Mouse (Mus musculus): ENCODE data around the gene Rab31. TPM values are rescaled to one million over a fixed set of nuclear protein-coding genes. Genes with fewer than 3 reads are reported as not detected.

The Rab31 gene
- polyA plus RNA-seq, 1 experiment from 2014 or later, result 31.0 TPM

DNA sequence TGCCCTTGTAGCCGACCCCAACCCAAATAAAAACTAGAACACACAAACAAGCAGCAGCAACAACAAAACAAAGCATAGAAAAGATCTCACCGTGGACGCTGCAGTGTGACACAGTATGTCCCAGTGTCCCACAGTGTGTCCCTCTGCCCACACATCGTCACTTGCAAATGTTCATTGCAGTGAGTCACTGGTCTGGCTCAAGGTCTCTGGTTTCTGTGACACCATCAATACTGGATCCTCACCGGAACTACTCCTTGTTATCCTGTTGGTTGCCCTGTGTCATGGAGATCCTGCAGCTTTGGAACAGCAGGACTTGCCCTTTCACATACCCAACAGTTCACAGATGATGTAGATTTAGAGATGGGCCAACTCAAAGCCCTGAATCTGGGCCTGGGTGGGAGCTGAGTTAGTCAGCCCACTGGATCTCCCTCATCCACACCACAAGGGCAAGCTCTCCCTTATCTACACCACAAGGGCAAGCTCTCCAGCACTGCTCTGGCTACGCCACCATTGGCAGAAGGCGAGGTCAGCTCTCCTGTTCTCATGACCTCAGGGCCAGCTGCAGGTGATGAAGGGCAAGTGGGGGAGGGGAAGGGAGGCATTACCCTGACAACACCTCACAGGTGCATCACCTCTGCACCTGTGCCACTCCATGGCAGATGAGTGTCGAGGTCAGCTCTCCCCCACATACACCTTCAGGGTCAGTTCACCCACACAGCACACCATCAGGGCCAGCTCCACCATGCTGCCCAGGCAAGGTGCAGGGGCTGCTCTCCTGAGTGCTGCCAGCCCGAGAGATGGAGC is 124.0 kb downstream of the Rab31 start:
- Histone ChIP-seq H3K4me2 (ENCODE audit: low read length) (no peak overlapping the region), H3K9me3 (ENCODE audit: control insufficient read depth, low read length) (no peaks in the 10 kb centered on the region), H3K27me3 (ENCODE audit: control insufficient read depth, insufficient read depth, low read length) (no peaks in the 10 kb centered on the region), H3K27ac (replicated peaks in 1 of 2; ENCODE audit: control insufficient read depth in 1 of 2, insufficient read depth in 1 of 2, low read depth in 2 of 2, low read length in 2 of 2) (no peak overlapping the region), H3K36me3 (ENCODE audit: control insufficient read depth, insufficient read depth, low read length) (no peaks in the 10 kb centered on the region), H3K4me1 (ENCODE audit: control insufficient read depth in 2 of 2, insufficient read depth in 2 of 2, low read length in 2 of 2) (peaks cover 9 to 11% of the 10 kb centered on the region in 2 experiments; a peak in 2 of 4 replicates), H3K9ac (ENCODE audit: low read length) (no peak overlapping the region), H3K4me3 (ENCODE audit: control insufficient read depth in 1 of 2, insufficient read depth in 1 of 2, low read depth in 1 of 2, low read length in 2 of 2) (no peak overlapping the region)
- ATAC-seq (ENCODE audit: insufficient number of reproducible peaks, insufficient read depth, low FRiP score, low read depth), result peak; percentile 15; the same call in 1 of the 2 replicates
- 73% methylated on average over 9 of the region's 9 CpGs for WGBS

DNA sequence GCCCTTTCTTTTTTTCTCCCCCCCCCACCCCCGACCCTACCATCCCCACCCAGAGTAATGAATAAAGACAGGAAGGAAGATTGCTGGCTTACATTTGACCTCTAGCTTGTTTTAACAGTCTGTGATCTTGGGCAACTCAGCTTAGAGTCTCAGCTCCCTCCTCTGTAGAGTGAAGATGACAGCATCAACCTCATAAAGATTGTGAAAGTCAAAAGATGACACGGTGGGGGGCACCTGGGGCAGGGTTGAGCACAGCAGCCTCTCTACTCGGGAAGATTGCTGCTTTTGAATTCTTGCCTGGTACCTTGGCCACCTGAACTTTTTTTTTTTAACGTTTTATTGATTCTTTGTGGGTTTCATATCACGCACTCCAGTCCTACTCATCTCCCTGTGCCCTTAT is 124.6 kb downstream of the Rab31 start:
- no peaks in the 10 kb centered on the region for H3K27me3 ChIP-seq (ENCODE audit: control insufficient read depth, insufficient read depth, low read length)
- no peak overlapping the region for H3K27ac ChIP-seq (replicated peaks in 1 of 2; ENCODE audit: control insufficient read depth in 1 of 2, insufficient read depth in 1 of 2, low read depth in 2 of 2, low read length in 2 of 2)
- H3K9me3 ChIP-seq (ENCODE audit: control insufficient read depth, low read length), result no peaks in the 10 kb centered on the region
- H3K4me2 ChIP-seq (ENCODE audit: low read length), result no peak overlapping the region
- H3K36me3 ChIP-seq (ENCODE audit: control insufficient read depth, insufficient read depth, low read length), result no peaks in the 10 kb centered on the region
- H3K9ac ChIP-seq (ENCODE audit: low read length), result no peak overlapping the region
- WGBS, result 61% methylated on average over 5 of the region's 5 CpGs
- no peak for ATAC-seq (ENCODE audit: insufficient number of reproducible peaks, insufficient read depth, low FRiP score, low read depth)
- no peak overlapping the region for H3K4me3 ChIP-seq (ENCODE audit: control insufficient read depth in 1 of 2, insufficient read depth in 1 of 2, low read depth in 1 of 2, low read length in 2 of 2)
- peaks cover 11 to 15% of the 10 kb centered on the region in 2 experiments; a peak in 3 of 4 replicates for H3K4me1 ChIP-seq (ENCODE audit: control insufficient read depth in 2 of 2, insufficient read depth in 2 of 2, low read length in 2 of 2)

DNA sequence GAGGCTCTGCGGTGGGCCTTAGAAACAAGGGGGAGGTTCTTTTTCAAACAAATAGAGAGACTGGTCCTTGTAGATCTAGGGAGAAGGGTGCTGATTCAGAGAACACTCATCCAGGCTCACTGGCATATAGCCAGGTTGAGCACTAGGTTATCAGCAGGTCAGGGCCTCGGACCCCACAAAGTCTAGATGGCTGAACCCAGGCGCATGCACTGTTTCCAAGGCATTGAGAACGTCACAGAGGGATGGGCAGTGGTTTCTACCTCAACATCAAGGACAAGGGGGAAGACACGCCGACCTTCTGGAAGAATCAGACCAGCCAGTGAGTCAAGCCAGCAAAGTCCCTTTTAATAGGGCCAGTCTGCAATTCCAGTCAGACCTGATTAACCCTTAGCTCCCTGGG is 125.3 kb downstream of the Rab31 start:
- ATAC-seq (ENCODE audit: insufficient number of reproducible peaks, insufficient read depth, low FRiP score, low read depth), result no peak
- peaks cover 11 to 15% of the 10 kb centered on the region in 2 experiments; a peak in 3 of 4 replicates for H3K4me1 ChIP-seq (ENCODE audit: control insufficient read depth in 2 of 2, insufficient read depth in 2 of 2, low read length in 2 of 2)
- H3K27ac ChIP-seq (replicated peaks in 1 of 2; ENCODE audit: control insufficient read depth in 1 of 2, insufficient read depth in 1 of 2, low read depth in 2 of 2, low read length in 2 of 2), result no peak overlapping the region
- H3K27me3 ChIP-seq (ENCODE audit: control insufficient read depth, insufficient read depth, low read length), result no peaks in the 10 kb centered on the region
- no peaks in the 10 kb centered on the region for H3K36me3 ChIP-seq (ENCODE audit: control insufficient read depth, insufficient read depth, low read length)
- no peaks in the 10 kb centered on the region for H3K9me3 ChIP-seq (ENCODE audit: control insufficient read depth, low read length)
- H3K4me2 ChIP-seq (ENCODE audit: low read length), result no peak overlapping the region
- WGBS, result 61% methylated on average over 6 of the region's 6 CpGs
- H3K4me3 ChIP-seq (ENCODE audit: control insufficient read depth in 1 of 2, insufficient read depth in 1 of 2, low read depth in 1 of 2, low read length in 2 of 2), result no peak overlapping the region
- H3K9ac ChIP-seq (ENCODE audit: low read length), result no peak overlapping the region

DNA sequence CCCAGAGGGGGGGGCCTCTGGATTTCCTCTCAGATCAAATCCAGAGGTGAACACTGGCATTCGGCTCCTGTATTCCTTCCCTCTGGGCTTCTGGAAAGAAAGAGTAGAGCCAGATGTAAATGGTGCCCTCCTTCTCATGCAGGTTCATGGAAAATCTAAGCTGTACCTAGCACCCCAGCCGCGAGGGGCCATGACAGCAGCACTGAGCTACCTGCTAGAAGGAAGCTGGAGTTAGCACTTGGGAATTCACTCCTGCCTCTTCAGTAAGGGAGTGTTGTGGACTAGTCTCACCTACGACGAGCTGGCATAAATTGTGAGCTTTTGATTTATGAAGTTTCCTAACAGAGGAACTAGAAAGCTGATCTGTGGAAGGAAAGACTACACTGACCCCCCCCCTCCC is 129.0 kb downstream of the Rab31 start:
- Histone ChIP-seq H3K9me3 (ENCODE audit: control insufficient read depth, low read length) (no peaks in the 10 kb centered on the region), H3K27me3 (ENCODE audit: control insufficient read depth, insufficient read depth, low read length) (no peaks in the 10 kb centered on the region), H3K4me3 (ENCODE audit: control insufficient read depth in 1 of 2, insufficient read depth in 1 of 2, low read depth in 1 of 2, low read length in 2 of 2) (no peak overlapping the region), H3K9ac (ENCODE audit: low read length) (no peak overlapping the region), H3K27ac (replicated peaks in 1 of 2; ENCODE audit: control insufficient read depth in 1 of 2, insufficient read depth in 1 of 2, low read depth in 2 of 2, low read length in 2 of 2) (peak overlapping the region in 1 of 2 experiments; percentile 1; a peak in 1 of 4 replicates), H3K4me2 (ENCODE audit: low read length) (no peak overlapping the region), H3K36me3 (ENCODE audit: control insufficient read depth, insufficient read depth, low read length) (no peaks in the 10 kb centered on the region), H3K4me1 (ENCODE audit: control insufficient read depth in 2 of 2, insufficient read depth in 2 of 2, low read length in 2 of 2) (peaks cover 6 to 10% of the 10 kb centered on the region in 2 experiments; a peak in 3 of 4 replicates)
- WGBS, result 78% methylated on average over 5 of the region's 5 CpGs
- ATAC-seq (ENCODE audit: insufficient number of reproducible peaks, insufficient read depth, low FRiP score, low read depth), result no peak

DNA sequence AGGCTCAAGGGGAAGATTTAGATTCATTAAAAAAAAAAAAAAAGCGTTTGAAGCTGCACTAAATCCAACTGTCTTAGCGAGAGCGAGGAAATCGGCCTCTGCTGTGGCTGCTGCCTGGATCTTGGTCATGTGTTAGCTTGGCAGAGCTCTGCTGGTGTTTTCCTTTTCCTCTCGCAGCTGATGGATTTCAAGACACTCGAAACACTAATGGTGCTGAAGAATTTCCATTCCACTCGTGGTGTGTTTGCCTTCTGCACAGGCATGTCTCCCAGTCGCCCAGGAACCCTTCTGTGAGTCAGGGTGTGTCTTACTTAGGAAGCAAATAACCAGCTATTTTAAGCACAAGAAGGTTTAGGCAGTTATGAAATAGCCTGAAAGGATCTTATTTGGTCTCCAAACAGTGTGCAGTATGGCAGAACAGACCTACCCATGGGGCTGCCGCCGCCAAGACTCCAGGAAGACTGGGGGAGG is 129.5 kb downstream of the Rab31 start:
- H3K36me3 ChIP-seq (ENCODE audit: control insufficient read depth, insufficient read depth, low read length), result no peaks in the 10 kb centered on the region
- 47% methylated on average over 10 of the region's 10 CpGs for WGBS
- H3K27me3 ChIP-seq (ENCODE audit: control insufficient read depth, insufficient read depth, low read length), result no peaks in the 10 kb centered on the region
- no peak overlapping the region for H3K4me3 ChIP-seq (ENCODE audit: control insufficient read depth in 1 of 2, insufficient read depth in 1 of 2, low read depth in 1 of 2, low read length in 2 of 2)
- no peaks in the 10 kb centered on the region for H3K9me3 ChIP-seq (ENCODE audit: control insufficient read depth, low read length)
- no peak overlapping the region for H3K4me2 ChIP-seq (ENCODE audit: low read length)
- H3K9ac ChIP-seq (ENCODE audit: low read length), result no peak overlapping the region
- ATAC-seq (ENCODE audit: insufficient number of reproducible peaks, insufficient read depth, low FRiP score, low read depth), result no peak
- peaks cover 3 to 9% of the 10 kb centered on the region in 2 experiments; a peak in 2 of 4 replicates for H3K4me1 ChIP-seq (ENCODE audit: control insufficient read depth in 2 of 2, insufficient read depth in 2 of 2, low read length in 2 of 2)
- peak overlapping the region in 1 of 2 experiments; percentile 1; a peak in 1 of 4 replicates for H3K27ac ChIP-seq (replicated peaks in 1 of 2; ENCODE audit: control insufficient read depth in 1 of 2, insufficient read depth in 1 of 2, low read depth in 2 of 2, low read length in 2 of 2)

DNA sequence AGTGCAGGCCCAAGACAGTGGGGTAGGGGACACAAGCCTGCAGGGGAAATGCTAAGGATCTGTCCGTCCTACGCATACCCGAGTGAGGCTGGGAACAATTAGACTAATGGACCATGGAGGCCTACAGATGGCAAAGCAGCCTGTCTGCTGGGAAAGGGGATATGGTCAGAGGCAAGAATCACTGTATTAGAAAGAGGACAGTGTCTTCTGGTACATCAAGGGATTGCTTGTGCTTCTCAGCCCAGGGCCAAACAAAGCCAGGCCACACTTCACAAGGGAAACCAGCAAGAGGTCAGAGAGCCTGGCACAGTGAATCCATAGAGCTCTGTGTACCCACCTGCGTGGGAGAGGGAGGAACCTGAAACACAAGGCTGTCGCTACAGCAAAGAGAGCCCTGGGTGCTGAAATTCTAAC is 130.0 kb downstream of the Rab31 start:
- no peak overlapping the region for H3K27ac ChIP-seq (replicated peaks in 1 of 2; ENCODE audit: control insufficient read depth in 1 of 2, insufficient read depth in 1 of 2, low read depth in 2 of 2, low read length in 2 of 2)
- no peak for ATAC-seq (ENCODE audit: insufficient number of reproducible peaks, insufficient read depth, low FRiP score, low read depth)

DNA sequence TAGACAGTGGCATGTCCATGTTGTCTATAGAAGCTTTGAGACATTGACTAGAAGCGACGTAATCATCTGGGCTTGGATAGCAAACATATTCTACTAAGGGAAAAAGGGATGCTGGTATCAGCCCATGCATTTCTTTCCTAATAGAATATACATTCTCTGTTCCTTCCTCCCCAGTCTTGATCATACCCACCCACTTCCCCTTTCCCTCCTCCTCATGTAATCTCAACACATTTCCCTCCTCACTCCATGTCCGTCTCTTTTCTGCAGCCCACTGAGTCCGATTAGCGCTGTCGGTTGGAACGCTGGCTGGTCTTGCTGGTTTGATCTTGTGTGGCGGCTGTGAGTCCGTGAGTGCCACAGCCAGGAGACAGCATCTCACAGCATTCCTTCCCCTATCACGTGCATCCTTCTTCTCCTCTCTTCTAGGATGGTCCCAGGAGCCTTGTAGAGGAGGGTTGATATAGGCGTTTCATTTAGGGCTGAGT is 130.8 kb downstream of the Rab31 start, which contains the start of gene Txndc2:
Txndc2 (minus strand) TSS at position 435 of the 485 bp plus-strand sequence.
- no peak for ATAC-seq (ENCODE audit: insufficient number of reproducible peaks, insufficient read depth, low FRiP score, low read depth)
- H3K9ac ChIP-seq (ENCODE audit: low read length), result no peak within 1 kb of the TSS
- H3K27me3 ChIP-seq (ENCODE audit: control insufficient read depth, insufficient read depth, low read length), result no peaks in the 10 kb centered on the region
- peaks cover 3 to 9% of the 10 kb centered on the region in 2 experiments; a peak in 2 of 4 replicates for H3K4me1 ChIP-seq (ENCODE audit: control insufficient read depth in 2 of 2, insufficient read depth in 2 of 2, low read length in 2 of 2)
- no peaks in the 10 kb centered on the region for H3K9me3 ChIP-seq (ENCODE audit: control insufficient read depth, low read length)
- H3K36me3 ChIP-seq (ENCODE audit: control insufficient read depth, insufficient read depth, low read length), result no peaks in the 10 kb centered on the region
- WGBS, result 80% methylated on average over 11 of the region's 11 CpGs
- no peak within 1 kb of the TSS for H3K4me3 ChIP-seq (ENCODE audit: control insufficient read depth in 1 of 2, insufficient read depth in 1 of 2, low read depth in 1 of 2, low read length in 2 of 2)
- H3K27ac ChIP-seq (replicated peaks in 1 of 2; ENCODE audit: control insufficient read depth in 1 of 2, insufficient read depth in 1 of 2, low read depth in 2 of 2, low read length in 2 of 2), result peak within 1 kb of the TSS in 1 of 2 experiments; percentile 1; a peak in 1 of 4 replicates
- H3K4me2 ChIP-seq (ENCODE audit: low read length), result no peak within 1 kb of the TSS

More for the DNA sequence above, 130.0 kb downstream of the Rab31 start:
- H3K4me2 ChIP-seq (ENCODE audit: low read length), result no peak overlapping the region
- no peaks in the 10 kb centered on the region for H3K9me3 ChIP-seq (ENCODE audit: control insufficient read depth, low read length)
- H3K36me3 ChIP-seq (ENCODE audit: control insufficient read depth, insufficient read depth, low read length), result no peaks in the 10 kb centered on the region
- 85% methylated on average over 5 of the region's 5 CpGs for WGBS
- H3K4me3 ChIP-seq (ENCODE audit: control insufficient read depth in 1 of 2, insufficient read depth in 1 of 2, low read depth in 1 of 2, low read length in 2 of 2), result no peak overlapping the region
- peaks cover 3 to 9% of the 10 kb centered on the region in 2 experiments; a peak in 2 of 4 replicates for H3K4me1 ChIP-seq (ENCODE audit: control insufficient read depth in 2 of 2, insufficient read depth in 2 of 2, low read length in 2 of 2)
- no peaks in the 10 kb centered on the region for H3K27me3 ChIP-seq (ENCODE audit: control insufficient read depth, insufficient read depth, low read length)
- H3K9ac ChIP-seq (ENCODE audit: low read length), result no peak overlapping the region

Data from heart, embryonic 14.5 days (tissue).